Mouse (Mus musculus) brain, embryonic 14.5 days (tissue): ENCODE measurements at regions not wholly inside any gene's neighbourhood (a gene's known extent, or its start where the extent isn't known, plus 50 kb on each side); places are given as distances from the start of the nearest gene placed in this dataset.

Experiments
- CTCF ChIP-seq: fragments of 200-500 bp; IDR thresholded peaks from 2 replicates; pipeline ENCODE4 v1.5.1; 2012; ENCODE audit warnings: inconsistent platforms, mild to moderate bottlenecking, moderate library complexity, borderline replicate concordance; ENCODE audit not compliant: insufficient read depth, insufficient read length; ENCODE audit errors: extremely low read depth
- POLR2A ChIP-seq: fragments of 200-500 bp; IDR thresholded peaks from 2 replicates; pipeline ENCODE4 v1.6.1; 2012; ENCODE audit warnings: mild to moderate bottlenecking, inconsistent platforms, borderline replicate concordance; ENCODE audit not compliant: poor library complexity, insufficient read depth, insufficient read length, severe bottlenecking; ENCODE audit errors: extremely low read depth

DNA sequence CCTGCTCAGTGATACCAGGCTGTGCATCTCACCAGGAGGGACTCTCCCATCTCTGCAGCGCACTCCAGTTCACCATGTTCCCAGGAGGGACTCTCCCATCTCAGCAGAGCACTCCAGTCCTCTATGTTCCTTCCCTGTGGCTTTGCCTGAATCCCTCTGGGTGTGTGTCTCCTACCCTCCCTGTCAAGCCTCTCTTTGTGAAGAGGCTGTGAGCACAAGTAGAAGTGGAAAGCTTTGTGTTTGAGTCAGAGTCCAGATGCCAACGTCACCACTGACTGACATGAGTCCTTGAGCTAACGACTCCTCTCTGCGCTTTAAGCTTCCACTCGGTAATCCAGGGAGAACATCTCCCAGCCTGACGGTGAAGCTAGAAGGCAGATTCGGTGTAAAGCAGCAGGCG lies 583.5 kb downstream of the Zfp706 start:
- TF ChIP-seq CTCF (no peak), POLR2A (no peak)
